Comparison of ENCODE assay signal across 8 mouse cellular contexts in genomic region chr17:88530667-88531066, GRCm38 (mm10). TPM values are rescaled to one million over a fixed set of nuclear protein-coding genes. Genes with fewer than 3 reads are reported as not detected.
DNase-seq lines count a peak whose midpoint lies in the region; ATAC-seq and TF ChIP-seq lines count a peak whose summit lies in the region.

No protein-coding gene starts in this region.

- H3K9ac ChIP-seq in liver, embryonic 14.5 days (replicated peaks): peak overlapping the region; percentile 76

- H3K36me3 ChIP-seq in erythroblast, embryonic 14.5 days (ENCODE audit: control insufficient read depth): no peaks in the 10 kb centered on the region
- H3K36me3 ChIP-seq in liver, embryonic 14.5 days (replicated peaks; ENCODE audit: control insufficient read depth, insufficient read depth, low read depth): no peaks in the 10 kb centered on the region

- DNase-seq in thymus, postnatal 4 days: peak; percentile 27
- no peak for DNase-seq in thymus, adult 18-20 months
- no peak for DNase-seq in liver, embryonic 14.5 days (ENCODE audit: low read depth in 3 of 3, low spot score in 3 of 3)
- DNase-seq in ovary, postnatal 10 days (ENCODE audit: low spot score): no peak
- DNase-seq in urinary bladder, adult 2 months (ENCODE audit: low spot score): no peak
- no peak for DNase-seq in thymus, postnatal 36 days

- no peak for TF ChIP-seq EP300 in liver, embryonic 14.5 days (IDR thresholded peaks at IDR 0.05; ENCODE audit: low read depth)

- no peak for TF ChIP-seq CTCF in liver, embryonic 14.5 days (IDR thresholded peaks at IDR 0.05; ENCODE audit: low read depth)

- no peak for ATAC-seq in erythroblast, adult 5-6 weeks (replicated peaks; ENCODE audit: low FRiP score, poor library complexity, severe bottlenecking)
- no peak for ATAC-seq in liver, embryonic 14.5 days (ENCODE audit: insufficient read depth)

- peaks cover 8% of the 10 kb centered on the region for H3K27me3 ChIP-seq in erythroblast, embryonic 14.5 days (ENCODE audit: control insufficient read depth)
- H3K27me3 ChIP-seq in liver, embryonic 14.5 days (ENCODE audit: control insufficient read depth, insufficient read depth, low read length): no peaks in the 10 kb centered on the region

- 12% methylated on average over 11 of the region's 11 CpGs for WGBS in liver, embryonic 14.5 days (ENCODE audit: insufficient replicate concordance)

- peak overlapping the region; percentile 94 for H3K4me2 ChIP-seq in liver, embryonic 14.5 days (ENCODE audit: low read depth)

- H3K4me3 ChIP-seq in erythroblast, embryonic 14.5 days (replicated peaks): peak overlapping the region; percentile 81
- peak overlapping the region; percentile 63 to 86 for H3K4me3 ChIP-seq in liver, embryonic 14.5 days (ENCODE audit: insufficient read depth in 1 of 2, low read depth in 2 of 2, low read length in 2 of 2)

- no peaks in the 10 kb centered on the region for H3K9me3 ChIP-seq in erythroblast, embryonic 14.5 days (ENCODE audit: control insufficient read depth, low read length)
- H3K9me3 ChIP-seq in liver, embryonic 14.5 days (ENCODE audit: control insufficient read depth, low read length): no peaks in the 10 kb centered on the region

- H3K4me1 ChIP-seq in erythroblast, embryonic 14.5 days (ENCODE audit: control insufficient read depth): peaks cover 24% of the 10 kb centered on the region
- peaks cover 5 to 15% of the 10 kb centered on the region in 2 experiments for H3K4me1 ChIP-seq in liver, embryonic 14.5 days (replicated peaks; ENCODE audit: control insufficient read depth in 2 of 2, insufficient read depth in 2 of 2, low read length in 1 of 2)

- H3K27ac ChIP-seq in liver, embryonic 14.5 days: no peak overlapping the region

RNA-seq across cellular contexts. Expression of gene Ppp1r21, which starts 0.7 kb away (rescaled TPM):
- 0.12 and 0.13 TPM in 2 replicates for polyA plus RNA-seq in erythroblast, embryonic 14.5 days (2012)
- total RNA-seq in erythroblast, adult 5-6 weeks (2015; ENCODE audit: low replicate concordance): 15.9 and 16.3 TPM in 2 replicates
- 12.8 and 13.6 TPM in 2 replicates for total RNA-seq in erythroblast, adult 5-6 weeks (2017; ENCODE audit: low replicate concordance)
- polyA plus RNA-seq in liver, embryonic 14.5 days (2012; rRNA removed): 9.4 and 11.2 TPM in 2 replicates
- 8.8 and 9.1 TPM in 2 replicates for polyA plus RNA-seq in liver, embryonic 14.5 days (2014; fragmentation: Nextera tagmentation; extraction: Ambion mirVana)
- polyA plus RNA-seq in urinary bladder, adult 2 months (2012; rRNA removed): 27.1 and 29.7 TPM in 2 replicates
